Mouse (Mus musculus): ENCODE measurements at regions not wholly inside any gene's neighbourhood (a gene's known extent, or its start where the extent isn't known, plus 50 kb on each side); places are given as distances from the start of the nearest gene placed in this dataset.

GRCm38 (mm10) chr16:3231566-3231965 lies 359.3 kb upstream of the Olfr161 start:
- in situ Hi-C loops (cut with MboI, MseI) = no loop called here

- in situ Hi-C loops (cut with MboI, MseI) = no loop called here
These were observed 358.2 kb upstream of the Olfr161 start for GRCm38 (mm10) chr16:3232610-3233009.

GRCm38 (mm10) chr16:3234063-3234462 lies 356.8 kb upstream of the Olfr161 start:
- in situ Hi-C loops (cut with MboI, MseI) = no loop called here

- in situ Hi-C loops (cut with MboI, MseI) = loop anchor here (10.0 kb wide), 2 partner anchors 104 to 116 kb away; no protein-coding TSS in a partner anchor
These were observed 349.7 kb upstream of the Olfr161 start for GRCm38 (mm10) chr16:3240982-3241719.

- in situ Hi-C loops (cut with MboI, MseI) = loop anchor here (10.0 kb wide), 2 partner anchors 103 to 117 kb away; no protein-coding TSS in a partner anchor
These were observed 348.9 kb upstream of the Olfr161 start for GRCm38 (mm10) chr16:3241939-3242338.

- in situ Hi-C loops (cut with MboI, MseI) = loop anchor here (10.0 kb wide), 2 partner anchors 98 to 122 kb away; no protein-coding TSS in a partner anchor
These were observed 344.4 kb upstream of the Olfr161 start for GRCm38 (mm10) chr16:3246422-3246821.

GRCm38 (mm10) chr16:3247006-3247754 lies 343.7 kb upstream of the Olfr161 start:
- in situ Hi-C loops (cut with MboI, MseI) = loop anchor here (10.0 kb wide), 2 partner anchors 98 to 122 kb away; no protein-coding TSS in a partner anchor

GRCm38 (mm10) chr16:3247755-3248110 lies 343.1 kb upstream of the Olfr161 start:
- in situ Hi-C loops (cut with MboI, MseI) = loop anchor here (10.0 kb wide), 2 partner anchors 97 to 123 kb away; no protein-coding TSS in a partner anchor

GRCm38 (mm10) chr16:3253885-3254284 lies 337.0 kb upstream of the Olfr161 start:
- in situ Hi-C loops (cut with MboI, MseI) = loop anchor here (25.0 kb wide), 1 partner anchor 1367 kb away; no protein-coding TSS in a partner anchor

GRCm38 (mm10) chr16:3256051-3256450 lies 334.8 kb upstream of the Olfr161 start:
- in situ Hi-C loops (cut with MboI, MseI) = loop anchor here (25.0 kb wide), 1 partner anchor 1369 kb away; no protein-coding TSS in a partner anchor

GRCm38 (mm10) chr16:3265351-3265750 lies 325.5 kb upstream of the Olfr161 start:
- in situ Hi-C loops (cut with MboI, MseI) = loop anchor here (25.0 kb wide), 1 partner anchor 1378 kb away; no protein-coding TSS in a partner anchor

GRCm38 (mm10) chr16:3271819-3272490 lies 318.9 kb upstream of the Olfr161 start:
- in situ Hi-C loops (cut with MboI, MseI) = loop anchor here (5.0 to 25.0 kb wide), 2 partner anchors 40 to 1385 kb away; no protein-coding TSS in a partner anchor

- in situ Hi-C loops (cut with MboI, MseI) = loop anchor here (5.0 to 25.0 kb wide), 2 partner anchors 39 to 1386 kb away; no protein-coding TSS in a partner anchor
These were observed 317.4 kb upstream of the Olfr161 start for GRCm38 (mm10) chr16:3273427-3273826.

Measured in regulatory T cell (primary cell).